Mouse (Mus musculus) embryonic facial prominence, embryonic 15.5 days (tissue): ENCODE measurements around the gene Rpl41. TPM values are rescaled to one million over a fixed set of nuclear protein-coding genes. Genes with fewer than 3 reads are reported as not detected.

ENCODE experiments used
- ATAC-seq: fragments of 200-750 bp; cut with Nextera tagmentation; 2 replicates; pipeline ENCODE4 v1.8.0; 2017; ENCODE audit warnings: low read depth, moderate TSS enrichment; ENCODE audit not compliant: insufficient number of reproducible peaks, low FRiP score, low TSS enrichment
- H3K27ac ChIP-seq: fragments of 300-500 bp; sonication (generic); replicated peaks from 2 replicates; pipeline ENCODE4 v1.5.1; 2015; ENCODE audit warnings: mild to moderate bottlenecking, inconsistent platforms
- H3K27me3 ChIP-seq: fragments of 300-500 bp; sonication (generic); 2 replicates; pipeline ENCODE4 v1.6.1; 2015; ENCODE audit warnings: inconsistent platforms
- H3K36me3 ChIP-seq: fragments of 300-500 bp; sonication (generic); 2 replicates; pipeline ENCODE4 v1.6.1; 2015; ENCODE audit warnings: mild to moderate bottlenecking, inconsistent platforms
- H3K4me1 ChIP-seq: fragments of 300-500 bp; sonication (generic); 2 replicates; pipeline ENCODE4 v1.6.1; 2015; ENCODE audit warnings: inconsistent platforms
- H3K4me2 ChIP-seq: fragments of 300-500 bp; sonication (generic); replicated peaks from 2 replicates; pipeline ENCODE4 v1.6.1; 2015; ENCODE audit warnings: mild to moderate bottlenecking, inconsistent platforms
- H3K4me3 ChIP-seq: fragments of 300-500 bp; sonication (generic); replicated peaks from 2 replicates; pipeline ENCODE4 v1.5.1; 2015; ENCODE audit warnings: mild to moderate bottlenecking, inconsistent platforms
- H3K9ac ChIP-seq: fragments of 300-500 bp; sonication (generic); 2 replicates; pipeline ENCODE4 v1.6.1; 2015; ENCODE audit warnings: inconsistent platforms
- H3K9me3 ChIP-seq: fragments of 300-500 bp; sonication (generic); replicated peaks from 2 replicates; pipeline ENCODE4 v1.6.1; 2016; ENCODE audit warnings: inconsistent platforms
- WGBS: fragments of 180-500 bp; shearing (Covaris S2); methylation state at CpG from one replicate; pipeline ENCODE4 v1.1.7; 2015; 5-methylcytosine and 5-hydroxymethylcytosine counted together
- polyA plus RNA-seq: library from polyadenylated mRNA; unstranded; fragments of >200 nt; fragmentation: Nextera tagmentation; extraction: Ambion mirVana; gene quantifications from 2 replicates; pipeline ENCODE4 v1.2.1, GENCODE M21; 2015

Gene Rpl41
- polyA plus RNA-seq, 1 experiment from 2014 or later = 4,202 TPM

DNA sequence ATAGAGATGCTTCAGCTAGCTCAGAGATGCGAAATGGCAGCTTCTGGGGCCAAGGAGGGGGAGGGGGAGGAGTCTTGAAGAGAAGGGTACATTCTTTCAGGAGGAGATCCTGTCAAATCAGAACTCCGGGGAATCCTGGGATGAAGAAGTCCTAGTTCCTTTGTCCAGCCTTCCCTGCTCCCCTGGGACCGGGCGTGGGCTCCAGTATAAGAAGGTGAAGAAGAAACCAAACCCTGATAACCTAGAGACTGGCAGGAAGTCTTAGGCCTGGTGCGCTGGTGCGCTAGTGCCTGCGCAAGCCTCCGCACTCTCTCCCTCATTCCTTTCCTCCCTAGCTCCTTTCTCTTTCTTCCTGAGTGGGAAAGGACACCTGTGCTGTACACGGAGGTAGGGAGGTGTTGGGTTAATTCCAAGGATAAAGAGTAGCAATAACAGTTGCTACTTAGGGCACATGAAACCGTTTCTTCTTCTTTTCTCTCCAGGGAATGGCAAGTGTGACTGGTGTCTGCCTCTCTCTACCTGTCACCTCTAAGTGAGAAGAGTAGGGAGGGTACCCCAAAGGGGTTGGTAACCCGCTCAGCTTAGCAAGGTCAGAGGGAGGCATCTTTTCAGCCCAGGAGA is 24.9 kb downstream of the Rpl41 start:
- Histone ChIP-seq H3K27ac (peak overlapping the region; percentile 91), H3K4me1 (peaks cover 15% of the 10 kb centered on the region), H3K4me2 (peak overlapping the region; percentile 98), H3K4me3 (peak overlapping the region; percentile 90), H3K27me3 (no peaks in the 10 kb centered on the region; the same call in none of the 2 replicates), H3K9ac (peak overlapping the region; percentile 79; the same call in 1 of the 2 replicates), H3K9me3 (no peaks in the 10 kb centered on the region), H3K36me3 (peaks cover 30% of the 10 kb centered on the region)
- ATAC-seq = no peak
- 16% methylated on average over 11 of the region's 11 CpGs for WGBS

DNA sequence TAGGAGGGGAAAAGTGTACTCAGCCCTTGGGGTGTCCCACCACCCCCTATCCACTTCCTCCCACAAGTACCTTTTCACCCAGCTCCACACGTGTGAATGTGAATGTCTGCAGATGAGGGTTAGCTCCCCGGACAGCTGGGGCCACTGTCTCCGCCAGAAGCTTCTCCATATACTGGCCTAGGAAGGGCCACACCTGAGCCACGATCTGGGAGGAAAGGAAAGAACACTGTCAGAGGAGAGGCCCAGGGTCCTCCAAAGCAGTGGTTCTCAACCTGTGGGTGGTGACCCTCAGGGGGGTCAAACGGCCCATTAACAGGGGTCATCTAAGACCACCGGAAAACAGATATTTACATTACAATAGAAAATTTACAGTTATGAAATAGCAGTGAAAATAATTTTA is 26.8 kb downstream of the Rpl41 start:
- no peak overlapping the region for H3K9ac ChIP-seq
- H3K27me3 ChIP-seq = peaks cover 7% of the 10 kb centered on the region
- peaks cover 45% of the 10 kb centered on the region for H3K36me3 ChIP-seq
- no peak for ATAC-seq
- no peaks in the 10 kb centered on the region for H3K9me3 ChIP-seq
- WGBS = 77% methylated on average over 6 of the region's 6 CpGs
- no peak overlapping the region for H3K4me2 ChIP-seq
- H3K4me3 ChIP-seq = no peak overlapping the region
- H3K4me1 ChIP-seq = peaks cover 17% of the 10 kb centered on the region
- H3K27ac ChIP-seq = no peak overlapping the region

GRCm38 (mm10) chr10:128520591-128520990 is 28.5 kb downstream of the Rpl41 start:
- peaks cover 12% of the 10 kb centered on the region for H3K27me3 ChIP-seq
- H3K4me1 ChIP-seq = peaks cover 13% of the 10 kb centered on the region
- 81% methylated on average over 16 of the region's 16 CpGs for WGBS
- no peaks in the 10 kb centered on the region for H3K9me3 ChIP-seq
- no peak for ATAC-seq
- no peak overlapping the region for H3K4me2 ChIP-seq
- no peak overlapping the region for H3K9ac ChIP-seq
- H3K27ac ChIP-seq = no peak overlapping the region
- peaks cover 57% of the 10 kb centered on the region for H3K36me3 ChIP-seq
- no peak overlapping the region for H3K4me3 ChIP-seq

GRCm38 (mm10) chr10:128518833-128519232 is 30.3 kb downstream of the Rpl41 start:
- no peak overlapping the region for H3K4me2 ChIP-seq
- H3K36me3 ChIP-seq = peaks cover 70% of the 10 kb centered on the region

DNA sequence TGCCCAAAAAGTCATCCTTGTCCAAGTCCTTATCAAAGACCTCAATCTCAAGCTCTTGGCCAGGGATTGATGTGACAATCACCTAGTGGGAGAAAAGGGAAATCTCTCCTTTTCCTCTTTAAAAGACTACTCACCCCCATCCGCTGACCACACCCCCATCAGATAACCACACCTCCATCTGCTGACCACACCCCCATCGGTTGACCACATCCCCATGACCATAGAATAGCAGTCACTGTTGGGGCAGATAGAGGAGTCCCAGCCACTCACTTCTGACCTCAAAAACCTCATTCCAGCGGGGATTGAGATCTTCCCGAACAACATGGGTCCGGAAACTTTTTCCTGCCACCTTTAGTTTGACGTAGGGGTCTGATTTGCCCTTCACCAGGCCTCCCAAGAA is 32.4 kb downstream of the Rpl41 start:
- Histone ChIP-seq H3K9me3 (no peaks in the 10 kb centered on the region), H3K27me3 (peaks cover 12% of the 10 kb centered on the region), H3K4me3 (no peak overlapping the region), H3K27ac (no peak overlapping the region), H3K36me3 (peaks cover 82% of the 10 kb centered on the region), H3K4me2 (no peak overlapping the region), H3K4me1 (0 out of 2 replicates have a peak, but pooled peaks cover 4% of the 10 kb centered on the region), H3K9ac (no peak overlapping the region)
- 33% methylated on average over 6 of the region's 6 CpGs for WGBS
- ATAC-seq = no peak

More at GRCm38 (mm10) chr10:128518833-128519232, 30.3 kb downstream of the Rpl41 start:
- WGBS = 64% methylated on average over 7 of the region's 7 CpGs
- H3K4me3 ChIP-seq = no peak overlapping the region
- no peak overlapping the region for H3K27ac ChIP-seq
- H3K9me3 ChIP-seq = no peaks in the 10 kb centered on the region
- peaks cover 4% of the 10 kb centered on the region; the same call in 1 of the 2 replicates for H3K4me1 ChIP-seq
- H3K27me3 ChIP-seq = peaks cover 12% of the 10 kb centered on the region
- H3K9ac ChIP-seq = no peak overlapping the region
- ATAC-seq = no peak

GRCm38 (mm10) chr10:128516029-128516428 is 33.1 kb downstream of the Rpl41 start:
- Histone ChIP-seq H3K27ac (no peak overlapping the region), H3K4me1 (0 out of 2 replicates have a peak, but pooled peaks cover 4% of the 10 kb centered on the region), H3K4me2 (peak overlapping the region; percentile 24), H3K27me3 (peaks cover 12% of the 10 kb centered on the region), H3K36me3 (peaks cover 82% of the 10 kb centered on the region), H3K9ac (no peak overlapping the region), H3K9me3 (no peaks in the 10 kb centered on the region), H3K4me3 (peak overlapping the region; percentile 4; the same call in 1 of the 2 replicates)
- 31% methylated on average over 20 of the region's 20 CpGs for WGBS
- ATAC-seq = no peak

GRCm38 (mm10) chr10:128515044-128515443 is 34.1 kb downstream of the Rpl41 start:
- Histone ChIP-seq H3K9ac (no peak overlapping the region), H3K27ac (no peak overlapping the region), H3K4me1 (0 out of 2 replicates have a peak, but pooled peaks cover 4% of the 10 kb centered on the region), H3K4me2 (no peak overlapping the region), H3K36me3 (peaks cover 81% of the 10 kb centered on the region), H3K27me3 (peaks cover 12% of the 10 kb centered on the region), H3K9me3 (no peaks in the 10 kb centered on the region), H3K4me3 (no peak overlapping the region)
- WGBS = 77% methylated on average over 4 of the region's 4 CpGs
- no peak for ATAC-seq

GRCm38 (mm10) chr10:128511761-128512160 is 37.3 kb downstream of the Rpl41 start:
- ATAC-seq = no peak
- no peak overlapping the region for H3K4me2 ChIP-seq
- no peak overlapping the region for H3K27ac ChIP-seq
- whole genome bisulfite sequencing = 79% methylated on average over 12 of the region's 12 CpGs
- no peaks in the 10 kb centered on the region for H3K27me3 ChIP-seq
- H3K9ac ChIP-seq = no peak overlapping the region
- H3K36me3 ChIP-seq = peaks cover 60% of the 10 kb centered on the region
- no peak overlapping the region for H3K4me3 ChIP-seq
- H3K9me3 ChIP-seq = no peaks in the 10 kb centered on the region
- no peaks in the 10 kb centered on the region for H3K4me1 ChIP-seq

DNA sequence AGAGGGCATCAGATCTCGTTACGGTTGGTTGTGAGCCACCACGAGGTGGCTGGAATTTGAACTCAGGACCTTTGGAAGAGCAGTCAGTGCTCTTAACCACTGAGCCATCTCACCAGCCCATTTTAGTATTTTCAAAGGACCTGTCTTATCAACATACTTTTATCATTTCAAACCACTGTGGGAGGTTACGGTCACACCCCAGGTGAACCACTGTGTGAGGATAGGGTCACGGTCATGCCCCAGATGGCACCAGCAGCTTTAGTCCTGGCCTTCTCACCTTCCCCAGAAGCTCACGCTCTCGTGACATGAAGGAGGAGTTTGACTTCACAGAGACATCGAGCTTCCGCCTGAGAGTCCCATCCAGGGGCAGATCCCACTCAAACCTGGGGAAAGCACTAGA is 37.9 kb downstream of the Rpl41 start:
- Histone ChIP-seq H3K4me2 (no peak overlapping the region), H3K4me3 (no peak overlapping the region), H3K27ac (no peak overlapping the region), H3K9ac (no peak overlapping the region), H3K9me3 (no peaks in the 10 kb centered on the region), H3K4me1 (no peaks in the 10 kb centered on the region), H3K36me3 (peaks cover 58% of the 10 kb centered on the region), H3K27me3 (no peaks in the 10 kb centered on the region)
- ATAC-seq = no peak
- WGBS = 84% methylated on average over 9 of the region's 9 CpGs

GRCm38 (mm10) chr10:128510301-128510700 is 38.8 kb downstream of the Rpl41 start:
- Histone ChIP-seq H3K4me3 (no peak overlapping the region), H3K27ac (no peak overlapping the region), H3K9ac (no peak overlapping the region), H3K9me3 (no peaks in the 10 kb centered on the region), H3K36me3 (peaks cover 53% of the 10 kb centered on the region), H3K4me2 (no peak overlapping the region), H3K4me1 (no peaks in the 10 kb centered on the region), H3K27me3 (no peaks in the 10 kb centered on the region)
- no peak for ATAC-seq
- WGBS = 87% methylated on average over 11 of the region's 11 CpGs

DNA sequence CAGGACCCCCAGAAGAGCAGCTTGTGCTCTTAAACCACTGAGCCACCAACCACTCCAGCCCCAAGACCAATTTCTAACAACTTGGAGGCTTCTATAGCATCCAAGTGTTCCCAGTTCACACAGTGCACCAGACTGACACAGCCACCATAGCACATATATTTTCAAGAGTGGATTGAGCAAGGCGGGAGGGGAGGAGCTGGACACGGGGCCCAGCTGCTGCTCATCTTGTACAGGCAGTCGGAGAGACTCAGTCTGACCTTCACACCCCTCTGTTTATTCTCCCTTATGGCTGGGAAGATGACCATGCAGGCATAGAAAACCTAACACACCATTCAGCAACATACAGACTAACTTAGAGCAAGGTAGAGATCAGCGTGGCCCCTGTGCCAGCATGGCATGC is 39.3 kb downstream of the Rpl41 start:
- 77% methylated on average over 4 of the region's 4 CpGs for WGBS
- Histone ChIP-seq H3K4me3 (no peak overlapping the region), H3K4me1 (no peaks in the 10 kb centered on the region), H3K27me3 (no peaks in the 10 kb centered on the region), H3K27ac (no peak overlapping the region), H3K36me3 (peaks cover 48% of the 10 kb centered on the region), H3K9me3 (no peaks in the 10 kb centered on the region), H3K9ac (no peak overlapping the region), H3K4me2 (no peak overlapping the region)
- ATAC-seq = no peak

GRCm38 (mm10) chr10:128509203-128509602 is 39.9 kb downstream of the Rpl41 start:
- H3K4me2 ChIP-seq = no peak overlapping the region
- H3K27ac ChIP-seq = no peak overlapping the region
- H3K27me3 ChIP-seq = no peaks in the 10 kb centered on the region
- ATAC-seq = no peak
- H3K9ac ChIP-seq = no peak overlapping the region
- H3K9me3 ChIP-seq = no peaks in the 10 kb centered on the region
- 74% methylated on average over 9 of the region's 9 CpGs for WGBS
- H3K4me3 ChIP-seq = no peak overlapping the region
- H3K36me3 ChIP-seq = peaks cover 47% of the 10 kb centered on the region
- H3K4me1 ChIP-seq = no peaks in the 10 kb centered on the region
